Mouse (Mus musculus) heart, adult 18-20 months (tissue): Measurements from ENCODE around the gene Naa50. TPM values are rescaled to one million over a fixed set of nuclear protein-coding genes. Genes with fewer than 3 reads are reported as not detected.

ENCODE experiments used
- DNase-seq, 2 experiments: peaks; one replicate each; pipeline ENCODE4 v3.0.0; 2021 to 2022; ENCODE audit warnings: mixed read lengths in 1 of 2
- total RNA-seq, 2 experiments: library from RNA; stranded (reverse); gene quantifications; 2 replicates each; pipeline ENCODE4 v1.2.3; 2021

The Naa50 gene
- total RNA-seq, 2 experiments from 2014 or later = 54.6 to 55.7 TPM

GRCm38 (mm10) chr16:44200146-44200545 lies 60.5 kb downstream of the Naa50 start:
- no peak for DNase-seq

- peak in 1 of 2 experiments; percentile 47 for DNase-seq
Measured at GRCm38 (mm10) chr16:44204331-44204730, 64.7 kb downstream of the Naa50 start.

GRCm38 (mm10) chr16:44205973-44206372 lies 66.3 kb downstream of the Naa50 start:
- no peak for DNase-seq

DNA sequence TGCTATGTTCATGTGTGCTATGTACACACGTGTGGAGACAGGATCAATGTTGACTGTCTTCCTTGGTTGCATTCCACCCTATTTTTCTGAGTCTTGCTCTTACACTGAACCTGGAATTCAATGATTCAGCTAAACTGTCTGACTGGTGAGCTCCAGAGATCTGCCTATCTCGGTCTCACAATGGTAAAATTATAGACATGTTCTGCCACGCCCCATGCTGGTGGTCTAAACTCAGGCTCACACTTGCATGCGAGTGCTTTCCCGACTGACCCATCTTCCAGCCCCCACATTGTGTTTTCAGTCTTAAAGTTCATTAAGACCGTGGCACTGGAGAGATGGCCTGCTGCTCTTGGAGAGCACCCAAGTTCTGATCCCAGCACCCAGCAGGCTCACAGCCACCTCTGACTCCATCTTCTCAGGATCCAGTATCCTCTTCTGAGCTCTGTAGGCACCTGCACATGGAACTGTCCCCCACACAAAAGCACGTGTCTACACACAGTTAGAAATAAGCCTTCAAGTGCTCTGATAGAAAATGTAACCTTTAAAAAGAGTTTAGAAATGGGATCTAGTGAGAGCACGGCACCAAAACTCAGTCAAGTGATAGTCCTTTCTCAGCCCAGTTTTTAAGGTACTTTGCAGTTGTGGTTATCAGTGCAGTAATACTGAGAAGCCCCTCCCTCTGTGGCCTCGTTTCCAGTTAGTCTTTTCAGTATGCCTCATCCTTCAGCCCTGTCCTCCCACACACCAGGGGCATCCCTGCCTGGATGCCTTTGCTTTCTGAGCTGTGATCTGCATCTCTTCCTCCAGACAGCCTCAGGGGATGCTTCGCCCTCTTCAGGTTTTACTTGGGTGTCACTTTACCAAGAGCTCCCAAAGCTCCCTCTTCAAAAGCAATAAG lies 70.8 kb downstream of the Naa50 start:
- no peak for DNase-seq

- no peak for DNase-seq
Measured at GRCm38 (mm10) chr16:44211054-44211414, 71.4 kb downstream of the Naa50 start.

GRCm38 (mm10) chr16:44212703-44213102 lies 73.1 kb downstream of the Naa50 start:
- no peak for DNase-seq

Other genes with a start within 250 kb of the Naa50 start
- 10 to 100 TPM in 1 of 2 experiments, 1 to 10 TPM in 1; 9.9 to 13.0 TPM for gene Qtrt2, start 213.0 kb upstream of the Naa50 start, total RNA-seq
- under 1 TPM; 0.27 to 0.95 TPM for gene Zdhhc23, start 160.0 kb upstream of the Naa50 start, total RNA-seq
- gene Gramd1c, start 76.5 kb upstream of the Naa50 start, total RNA-seq = under 1 TPM; 0.30 to 0.69 TPM
- gene Atp6v1a, start 125 bp upstream of the Naa50 start, total RNA-seq = 10 to 100 TPM; 24.7 to 27.8 TPM
- gene Usf3, start 33.4 kb downstream of the Naa50 start, total RNA-seq = 10 to 100 TPM; 15.9 to 16.6 TPM
- under 1 TPM; 0.30 to 0.85 TPM for gene Sidt1, start 193.4 kb downstream of the Naa50 start, total RNA-seq
- 10 to 100 TPM in 1 of 2 experiments, 1 to 10 TPM in 1; 8.5 to 11.4 TPM for gene Spice1, start 207.3 kb downstream of the Naa50 start, total RNA-seq